8 mouse cellular contexts compared by ENCODE assay signal in genomic region chr17:29093110-29093952, GRCm38 (mm10). TPM values are rescaled to one million over a fixed set of nuclear protein-coding genes. Genes with fewer than 3 reads are reported as not detected.
DNase-seq lines count a peak whose midpoint lies in the region; ATAC-seq and TF ChIP-seq lines count a peak whose summit lies in the region.

No protein-coding gene starts in this region.

- ATAC-seq in forebrain, embryonic 12.5 days (ENCODE audit: low FRiP score): peak; percentile 90
- ATAC-seq in heart, postnatal 0 days (ENCODE audit: insufficient read depth, low read depth): peak; percentile 77
- peak; percentile 63 for ATAC-seq in liver, postnatal 0 days
- peak; percentile 76 for ATAC-seq in neural tube, embryonic 14.5 days (ENCODE audit: low read depth)

- H3K9ac ChIP-seq in forebrain, embryonic 12.5 days: peak overlapping the region; percentile 49
- peak overlapping the region; percentile 83 for H3K9ac ChIP-seq in heart, postnatal 0 days (replicated peaks; ENCODE audit: low read depth, low read length)
- H3K9ac ChIP-seq in liver, postnatal 0 days (replicated peaks): peak overlapping the region; percentile 83
- peak overlapping the region; percentile 54 for H3K9ac ChIP-seq in neural tube, embryonic 14.5 days (replicated peaks; ENCODE audit: low read depth, low read length)

- no peaks in the 10 kb centered on the region for H3K36me3 ChIP-seq in forebrain, embryonic 12.5 days (replicated peaks)
- H3K36me3 ChIP-seq in heart, postnatal 0 days (replicated peaks; ENCODE audit: control insufficient read depth, insufficient read depth, low read length): peaks cover 1% of the 10 kb centered on the region; the same call in 1 of the 2 replicates
- H3K36me3 ChIP-seq in liver, postnatal 0 days (replicated peaks; ENCODE audit: insufficient read depth, low read length): peaks cover 3% of the 10 kb centered on the region
- H3K36me3 ChIP-seq in neural tube, embryonic 14.5 days (ENCODE audit: control insufficient read depth, insufficient read depth, low read length): no peaks in the 10 kb centered on the region

- H3K4me3 ChIP-seq in forebrain, embryonic 12.5 days (replicated peaks): peak overlapping the region; percentile 42
- peak overlapping the region; percentile 73 for H3K4me3 ChIP-seq in heart, postnatal 0 days (ENCODE audit: low read depth, low read length)
- H3K4me3 ChIP-seq in liver, postnatal 0 days (ENCODE audit: low read depth, low read length): peak overlapping the region; percentile 69
- H3K4me3 ChIP-seq in neural tube, embryonic 14.5 days (ENCODE audit: low read depth, low read length): peak overlapping the region; percentile 49

- DNase-seq in ES-CJ7 (ENCODE audit: low read depth, low spot score): peak; percentile 98
- DNase-seq in c-Kit-positive CD71-positive TER-119-positive erythroid progenitor cells, embryonic 14.5 days (ENCODE audit: low spot score): peak; percentile 88
- DNase-seq in heart, postnatal 0 days (ENCODE audit: low spot score): peak; percentile 93
- DNase-seq in kidney, postnatal 4 days: peak; percentile 90 to 94
- peak; percentile 92 for DNase-seq in liver, postnatal 0 days
- peak; percentile 83 for DNase-seq in testis, postnatal 10 days (ENCODE audit: low spot score)

- TF ChIP-seq EP300 in heart, postnatal 0 days (IDR thresholded peaks at IDR 0.05; ENCODE audit: low read depth): 0 out of 2 replicates have a peak, but pooled peaks have one; percentile 37
- no peak for TF ChIP-seq EP300 in liver, postnatal 0 days (IDR thresholded peaks at IDR 0.05; ENCODE audit: low read depth)

- H3K4me1 ChIP-seq in forebrain, embryonic 12.5 days: peaks cover 22% of the 10 kb centered on the region
- H3K4me1 ChIP-seq in heart, postnatal 0 days (ENCODE audit: control insufficient read depth, insufficient read depth): no peaks in the 10 kb centered on the region
- peaks cover 15% of the 10 kb centered on the region for H3K4me1 ChIP-seq in liver, postnatal 0 days (ENCODE audit: insufficient read depth)
- peaks cover 12% of the 10 kb centered on the region; the same call in 1 of the 2 replicates for H3K4me1 ChIP-seq in neural tube, embryonic 14.5 days (ENCODE audit: control insufficient read depth, insufficient read depth, low read length)

- peaks cover 56% of the 10 kb centered on the region for H3K27me3 ChIP-seq in forebrain, embryonic 12.5 days
- peaks cover 10% of the 10 kb centered on the region for H3K27me3 ChIP-seq in heart, postnatal 0 days (ENCODE audit: control insufficient read depth, insufficient read depth, low read length)
- H3K27me3 ChIP-seq in liver, postnatal 0 days (ENCODE audit: insufficient read depth, low read length): peaks cover 18% of the 10 kb centered on the region
- no peaks in the 10 kb centered on the region; the same call in 1 of the 2 replicates for H3K27me3 ChIP-seq in neural tube, embryonic 14.5 days (ENCODE audit: control insufficient read depth, insufficient read depth, low read length)

- no peaks in the 10 kb centered on the region for H3K9me3 ChIP-seq in forebrain, embryonic 12.5 days
- H3K9me3 ChIP-seq in heart, postnatal 0 days (replicated peaks; ENCODE audit: control insufficient read depth, low read length): no peaks in the 10 kb centered on the region; the same call in 1 of the 2 replicates
- H3K9me3 ChIP-seq in liver, postnatal 0 days (ENCODE audit: low read length): no peaks in the 10 kb centered on the region
- no peaks in the 10 kb centered on the region for H3K9me3 ChIP-seq in neural tube, embryonic 14.5 days (ENCODE audit: control insufficient read depth, low read length)

- no peak overlapping the region for H3K27ac ChIP-seq in forebrain, embryonic 12.5 days
- H3K27ac ChIP-seq in heart, postnatal 0 days (ENCODE audit: low read depth): peak overlapping the region; percentile 92
- peak overlapping the region; percentile 87 for H3K27ac ChIP-seq in liver, postnatal 0 days (ENCODE audit: low read depth)
- H3K27ac ChIP-seq in neural tube, embryonic 14.5 days (ENCODE audit: low read depth, low read length): no peak overlapping the region

- H3K4me2 ChIP-seq in forebrain, embryonic 12.5 days: peak overlapping the region; percentile 59
- H3K4me2 ChIP-seq in heart, postnatal 0 days (ENCODE audit: low read depth, low read length): peak overlapping the region; percentile 77
- peak overlapping the region; percentile 84 for H3K4me2 ChIP-seq in liver, postnatal 0 days (ENCODE audit: low read depth, low read length)
- H3K4me2 ChIP-seq in neural tube, embryonic 14.5 days (ENCODE audit: low read depth, low read length): peak overlapping the region; percentile 86

- WGBS in forebrain, embryonic 12.5 days: 7% methylated on average over 36 of the region's 36 CpGs
- WGBS in heart, postnatal 0 days: 9% methylated on average over 36 of the region's 36 CpGs
- 11% methylated on average over 31 of the region's 36 CpGs for WGBS in liver, postnatal 0 days (ENCODE audit: insufficient replicate concordance)
- WGBS in neural tube, embryonic 14.5 days: 8% methylated on average over 36 of the region's 36 CpGs

- TF ChIP-seq CTCF in heart, postnatal 0 days (IDR thresholded peaks at IDR 0.05; ENCODE audit: low read depth): no peak
- no peak for TF ChIP-seq CTCF in liver, postnatal 0 days (IDR thresholded peaks at IDR 0.05; ENCODE audit: low read depth)

RNA-seq across cellular contexts. Expression of gene Cdkn1a, which starts 2.6 kb away (rescaled TPM):
- 29.6 and 34.0 TPM in 2 replicates for polyA plus RNA-seq in forebrain, embryonic 12.5 days (2016; fragmentation: Nextera tagmentation; extraction: Ambion mirVana)
- total RNA-seq in heart, postnatal 0 days (2014; rRNA removed; ENCODE audit: low replicate concordance): 16.7 and 42.8 TPM in 2 replicates
- 48.2 and 48.9 TPM in 2 replicates for polyA plus RNA-seq in heart, postnatal 0 days (2015; fragmentation: Nextera tagmentation; extraction: Ambion mirVana)
- 42.4 and 58.1 TPM in 2 replicates for polyA plus RNA-seq in liver, postnatal 0 days (2015; fragmentation: Nextera tagmentation; extraction: Ambion mirVana)
- polyA plus RNA-seq in neural tube, embryonic 14.5 days (2014; fragmentation: Nextera tagmentation; extraction: Ambion mirVana): 59.8 and 81.1 TPM in 2 replicates

RNA-seq across cellular contexts. Expression of gene Rab44, which starts 20.6 kb away (rescaled TPM):
- 0.09 TPM in 1 of 2 replicates, not detected in the other for polyA plus RNA-seq in forebrain, embryonic 12.5 days (2016; fragmentation: Nextera tagmentation; extraction: Ambion mirVana)
- 2.0 TPM in 1 of 2 replicates, not detected in the other for total RNA-seq in heart, postnatal 0 days (2014; rRNA removed; ENCODE audit: low replicate concordance)
- 0.18 and 0.23 TPM in 2 replicates for polyA plus RNA-seq in heart, postnatal 0 days (2015; fragmentation: Nextera tagmentation; extraction: Ambion mirVana)
- polyA plus RNA-seq in liver, postnatal 0 days (2015; fragmentation: Nextera tagmentation; extraction: Ambion mirVana): 5.4 and 6.3 TPM in 2 replicates
- not detected in 2 replicates for polyA plus RNA-seq in neural tube, embryonic 14.5 days (2014; fragmentation: Nextera tagmentation; extraction: Ambion mirVana)

Comparison
In these comparisons a context has a peak if more than half of its experiments do, and no peak if none do; other contexts are left out.
1. H3K27ac ChIP-seq: peak in heart, postnatal 0 days (single experiment) and liver, postnatal 0 days (single experiment); none in forebrain, embryonic 12.5 days (single experiment) and neural tube, embryonic 14.5 days (single experiment).
2. Peak in every context shown above with its lines, with median percentiles within 50 percentile points of each other: DNase-seq, ATAC-seq, H3K4me2 ChIP-seq, H3K4me3 ChIP-seq and H3K9ac ChIP-seq.